Mouse (Mus musculus) left cerebral cortex, postnatal 10 days (tissue): ENCODE results near the gene Rab30. TPM values are rescaled to one million over a fixed set of nuclear protein-coding genes. Genes with fewer than 3 reads are reported as not detected.
"Not testable (repeated sequence)": the region's sequence is repeated elsewhere in the genome, so short reads cannot be mapped to it uniquely, and the experiment has no call there.

Source experiments
- DNase-seq, 2 experiments: peaks; one replicate each; pipeline ENCODE4 v3.0.0; 2021 to 2022; ENCODE audit warnings: low spot score in 2 of 2, mixed read lengths in 1 of 2; ENCODE audit errors: extremely low spot score in 1 of 2
- intact Hi-C: fragments of 180-260 bp; cut with DNase I; formaldehyde crosslinking; loops from one replicate; pipeline ENCODE4 v1.15.1; 2025
- total RNA-seq, 2 experiments: library from RNA; stranded (reverse); gene quantifications; 2 replicates each; pipeline ENCODE4 v1.2.3; 2021

Rab30 gene
- total RNA-seq = 10 to 100 TPM; 33.3 to 34.9 TPM

GRCm38 (mm10) chr7:92741152-92741860 lies at the start of gene Rab30:
Gene Rab30 (plus strand): TSS chr7:92741603.
- intact Hi-C loops = loop anchor here (5.0 kb wide), 3 partner anchors 36 to 86 kb away; partner anchors contain the start of gene Pcf11
- peak; percentile 95 to 98 for DNase-seq

DNA sequence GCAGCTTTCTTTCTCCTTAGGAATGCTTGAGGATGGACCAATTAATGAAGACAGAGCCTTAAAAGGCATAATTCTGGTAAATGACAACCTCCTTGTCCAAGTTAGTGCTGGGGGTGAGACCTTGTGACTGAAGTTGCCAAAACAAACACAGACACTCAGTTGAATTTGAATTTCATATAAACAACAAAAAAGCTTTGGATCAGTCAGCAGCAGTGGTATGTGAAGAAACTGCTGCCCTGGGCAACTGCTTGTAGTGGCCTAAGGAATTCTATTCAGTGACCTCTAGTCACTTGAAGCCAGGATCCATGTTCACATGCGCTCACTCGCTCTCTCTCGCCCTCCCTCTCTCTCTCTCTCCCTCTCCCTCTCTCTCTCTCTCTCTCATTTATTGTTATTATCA lies 45.0 kb upstream of the Rab30 start:
- no peak for DNase-seq
- intact Hi-C loops = no loop called here

- intact Hi-C loops = no loop called here
- DNase-seq = no peak
These were observed 42.6 kb upstream of the Rab30 start for GRCm38 (mm10) chr7:92698770-92699169.

DNA sequence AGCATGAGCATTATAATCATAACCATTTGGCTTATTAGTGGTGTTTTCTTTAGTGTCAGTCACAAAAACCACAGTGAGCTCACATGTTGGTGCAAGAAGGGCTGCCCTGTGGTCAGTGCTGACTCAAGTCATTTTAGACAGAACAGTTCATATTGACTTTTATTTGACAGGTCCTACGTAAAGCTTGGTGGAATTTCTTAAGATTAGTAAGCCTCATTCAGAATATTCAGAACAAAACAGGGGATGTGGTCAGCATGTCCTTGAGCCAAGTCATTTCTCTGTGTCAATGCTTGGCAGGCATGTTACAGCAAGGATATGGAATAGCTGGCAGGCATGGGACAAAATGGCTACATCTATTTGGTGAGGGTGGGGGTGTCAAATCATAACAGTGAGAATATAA lies 37.7 kb upstream of the Rab30 start:
- no peak for DNase-seq
- intact Hi-C loops = no loop called here

DNA sequence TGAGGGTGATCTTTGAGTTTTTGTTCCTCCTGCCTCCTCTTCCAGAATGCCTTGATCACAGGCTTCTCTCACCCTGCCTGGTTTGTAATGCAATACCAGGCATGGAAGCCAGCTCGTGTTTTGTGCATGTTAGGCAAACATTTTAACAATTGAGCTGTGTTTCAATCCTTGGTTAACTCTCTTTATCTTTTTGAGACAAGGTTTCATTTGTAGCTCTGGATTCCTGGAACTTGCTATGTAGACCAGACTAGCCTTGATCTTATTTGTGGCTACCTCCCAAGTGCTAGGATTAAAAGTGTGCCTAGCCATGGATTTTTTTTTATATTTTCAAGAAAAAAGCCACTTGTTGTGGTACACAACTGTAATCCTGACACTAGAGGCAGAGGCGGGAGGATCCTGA lies 35.9 kb upstream of the Rab30 start:
- no peak for DNase-seq
- intact Hi-C loops = no loop called here

DNA sequence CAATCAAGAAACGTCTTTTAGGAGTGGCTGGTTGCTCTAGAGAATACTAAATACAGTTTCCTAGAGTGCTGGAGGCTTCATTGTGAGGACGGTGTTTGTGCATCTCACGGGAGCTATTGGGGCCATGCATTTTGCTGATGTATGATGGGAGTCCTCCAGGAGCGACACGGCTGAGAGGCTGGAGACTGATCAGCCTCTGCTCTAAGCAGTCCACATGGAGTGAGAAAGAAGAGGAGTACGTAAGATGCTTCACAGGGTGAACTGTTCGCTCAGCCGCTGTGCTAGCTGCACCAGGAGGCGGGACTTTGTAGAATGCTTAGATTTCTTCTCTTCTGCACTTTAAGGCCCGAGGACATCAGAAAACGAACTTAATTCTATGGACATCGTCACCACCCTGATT lies 34.7 kb upstream of the Rab30 start:
- intact Hi-C loops = no loop called here
- no peak for DNase-seq

DNA sequence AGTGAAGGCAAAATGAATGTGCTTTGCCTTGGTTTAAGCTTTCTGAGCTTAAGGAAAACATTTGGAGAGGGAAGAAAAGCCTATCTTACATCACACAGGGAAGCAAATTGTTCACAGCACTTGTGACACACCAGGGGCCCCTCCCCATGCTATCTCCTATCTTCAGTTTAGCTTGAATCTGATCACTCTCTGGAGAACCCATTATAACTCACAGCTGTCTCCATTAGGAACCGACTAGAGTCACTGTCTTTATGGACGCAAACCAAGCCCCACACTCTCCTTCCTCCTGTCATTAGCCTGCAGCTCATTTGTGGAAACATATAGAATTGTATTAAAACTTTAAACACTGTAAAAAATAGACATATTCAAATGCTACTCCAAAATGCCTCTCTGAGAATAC lies 31.8 kb upstream of the Rab30 start:
- intact Hi-C loops = no loop called here
- DNase-seq = no peak

DNA sequence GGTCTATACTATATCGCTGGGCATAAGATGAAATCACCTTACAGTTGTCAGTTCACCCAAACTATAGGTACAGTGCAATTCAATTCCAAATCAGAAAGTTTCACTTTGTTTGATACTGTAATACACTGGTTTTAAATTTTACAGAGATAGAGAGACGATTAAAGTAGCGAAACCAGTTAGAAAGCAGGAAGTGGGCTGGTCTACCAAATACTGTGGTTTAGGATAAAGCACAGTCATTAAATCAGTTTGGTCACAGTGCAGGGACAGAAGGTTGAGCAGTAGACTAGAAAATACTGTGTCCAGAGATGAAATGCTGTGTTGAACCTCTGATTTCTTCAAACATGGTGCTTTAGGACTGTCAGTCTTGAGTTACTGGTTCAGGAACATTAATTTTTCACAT lies 29.8 kb upstream of the Rab30 start:
- no peak for DNase-seq
- intact Hi-C loops = no loop called here

- DNase-seq = no peak
- intact Hi-C loops = no loop called here
These were observed 26.3 kb upstream of the Rab30 start for GRCm38 (mm10) chr7:92715055-92715454.

- no peak for DNase-seq
- intact Hi-C loops = no loop called here
These were observed 21.1 kb upstream of the Rab30 start for GRCm38 (mm10) chr7:92720156-92720905.

- intact Hi-C loops = no loop called here
These were observed 17.7 kb upstream of the Rab30 start for GRCm38 (mm10) chr7:92723750-92724149.

DNA sequence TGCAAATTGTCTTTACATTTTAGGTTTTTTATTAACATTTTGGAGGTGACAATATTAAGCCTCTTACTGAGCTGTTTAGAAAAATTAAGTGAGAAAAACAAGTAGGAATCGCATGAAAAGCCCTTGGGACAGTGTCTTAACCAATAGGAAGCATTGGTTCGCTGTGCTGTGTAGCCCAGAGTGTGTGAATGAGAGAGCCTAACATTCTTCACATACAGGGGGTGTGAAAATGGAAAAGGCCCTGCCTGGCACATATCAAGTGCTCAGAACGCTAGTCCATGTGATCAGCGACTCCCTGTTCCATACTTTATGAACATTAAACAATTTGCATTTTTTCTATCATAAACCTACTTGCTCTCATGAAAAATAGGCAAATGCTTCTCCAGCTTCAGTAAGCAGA lies 17.1 kb upstream of the Rab30 start:
- intact Hi-C loops = no loop called here
- DNase-seq = no peak

More at GRCm38 (mm10) chr7:92723750-92724149, 17.7 kb upstream of the Rab30 start:
- no peak for DNase-seq

DNA sequence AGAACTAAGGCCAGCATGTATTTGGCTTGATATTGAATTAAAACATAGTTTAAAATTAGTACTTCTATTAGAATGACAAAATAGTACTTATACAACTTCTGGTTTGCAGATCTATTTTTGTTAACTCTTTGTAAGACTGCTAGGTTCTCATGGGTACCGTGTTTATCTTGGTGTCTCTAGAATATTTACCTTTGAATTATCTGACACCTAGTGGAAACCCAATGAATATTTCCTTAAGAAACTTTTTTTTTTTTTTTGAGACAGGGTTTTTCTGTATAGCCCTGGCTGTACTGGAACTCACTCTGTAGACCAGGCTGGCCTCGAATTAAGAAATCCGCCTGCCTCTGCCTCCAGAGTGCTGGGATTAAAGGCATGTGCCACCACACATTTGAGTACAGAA lies 11.8 kb upstream of the Rab30 start:
- intact Hi-C loops = not testable (repeated sequence)

DNA sequence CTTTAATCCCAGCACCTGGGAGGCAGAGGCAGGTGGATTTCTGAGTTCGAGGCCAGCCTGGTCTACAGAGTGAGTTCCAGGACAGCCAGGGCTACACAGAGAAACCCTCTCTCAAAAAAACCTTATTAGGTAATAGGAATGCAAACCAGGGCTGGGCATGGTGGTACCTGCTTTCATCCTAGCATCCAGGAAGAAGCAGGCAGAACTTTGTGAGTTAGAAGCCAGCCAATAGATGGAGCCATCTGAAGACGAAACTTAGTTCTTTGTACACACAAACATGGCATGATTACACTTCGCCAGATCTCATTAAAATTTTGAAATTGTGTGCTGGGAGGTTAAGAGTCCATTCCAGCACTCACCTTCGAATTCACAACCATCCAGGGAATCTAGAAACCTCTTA lies 10.9 kb upstream of the Rab30 start:
- intact Hi-C loops = loop anchor here (10.0 kb wide), 1 partner anchor 134 kb away; no protein-coding TSS in a partner anchor
- DNase-seq = no peak

More for the DNA sequence above, 11.8 kb upstream of the Rab30 start:
- DNase-seq = not testable (repeated sequence)

DNA sequence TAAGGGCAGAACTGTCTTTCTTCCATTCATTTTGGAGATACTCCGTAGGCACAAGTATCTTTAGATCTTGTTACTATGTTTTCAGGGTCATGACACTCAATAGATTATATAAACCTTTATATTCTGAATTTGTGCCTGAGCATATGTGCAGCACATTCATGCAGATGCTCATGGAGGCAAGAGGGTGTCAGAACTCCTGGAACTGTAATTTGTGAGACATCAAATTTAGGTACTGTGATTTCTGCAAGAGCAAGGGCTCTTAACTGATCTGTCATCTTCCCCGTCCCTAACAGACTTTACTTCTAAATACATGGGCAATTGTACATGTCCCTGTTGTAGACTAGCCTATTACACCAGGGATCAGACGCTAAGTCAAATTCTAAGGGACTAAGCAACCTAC lies 10.4 kb upstream of the Rab30 start:
- DNase-seq = no peak
- intact Hi-C loops = loop anchor here (10.0 kb wide), 1 partner anchor 134 kb away; no protein-coding TSS in a partner anchor

- intact Hi-C loops = loop anchor here (10.0 kb wide), 1 partner anchor 133 kb away; no protein-coding TSS in a partner anchor
- DNase-seq = no peak
These were observed 9.3 kb upstream of the Rab30 start for GRCm38 (mm10) chr7:92732136-92732535.

GRCm38 (mm10) chr7:92737560-92737959 lies 3.8 kb upstream of the Rab30 start:
- intact Hi-C loops = loop anchor here (10.0 kb wide), 1 partner anchor 127 kb away; no protein-coding TSS in a partner anchor
- no peak for DNase-seq

DNA sequence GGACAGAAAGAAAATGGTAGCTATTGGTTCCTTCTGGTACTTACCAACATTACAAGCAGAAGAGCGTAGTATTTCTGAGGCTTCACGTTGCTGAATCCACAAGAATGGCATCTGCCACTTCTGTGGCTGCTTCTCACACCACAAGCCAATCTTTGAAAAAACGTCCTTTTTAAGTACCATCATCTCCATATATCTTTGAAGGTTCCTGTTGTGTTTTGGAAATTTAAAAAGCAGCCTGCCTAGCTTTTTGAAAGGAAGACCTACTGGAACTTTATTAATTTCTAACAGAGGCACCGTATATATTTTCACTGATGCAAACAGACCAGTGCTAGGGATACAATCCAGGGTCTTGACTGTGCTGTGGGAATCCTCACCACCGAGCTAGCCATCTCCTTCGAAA lies 1.4 kb upstream of the Rab30 start:
- DNase-seq = no peak
- intact Hi-C loops = loop anchor here (5.0 to 10.0 kb wide), 4 partner anchors 37 to 125 kb away; partner anchors contain the start of gene Pcf11

DNA sequence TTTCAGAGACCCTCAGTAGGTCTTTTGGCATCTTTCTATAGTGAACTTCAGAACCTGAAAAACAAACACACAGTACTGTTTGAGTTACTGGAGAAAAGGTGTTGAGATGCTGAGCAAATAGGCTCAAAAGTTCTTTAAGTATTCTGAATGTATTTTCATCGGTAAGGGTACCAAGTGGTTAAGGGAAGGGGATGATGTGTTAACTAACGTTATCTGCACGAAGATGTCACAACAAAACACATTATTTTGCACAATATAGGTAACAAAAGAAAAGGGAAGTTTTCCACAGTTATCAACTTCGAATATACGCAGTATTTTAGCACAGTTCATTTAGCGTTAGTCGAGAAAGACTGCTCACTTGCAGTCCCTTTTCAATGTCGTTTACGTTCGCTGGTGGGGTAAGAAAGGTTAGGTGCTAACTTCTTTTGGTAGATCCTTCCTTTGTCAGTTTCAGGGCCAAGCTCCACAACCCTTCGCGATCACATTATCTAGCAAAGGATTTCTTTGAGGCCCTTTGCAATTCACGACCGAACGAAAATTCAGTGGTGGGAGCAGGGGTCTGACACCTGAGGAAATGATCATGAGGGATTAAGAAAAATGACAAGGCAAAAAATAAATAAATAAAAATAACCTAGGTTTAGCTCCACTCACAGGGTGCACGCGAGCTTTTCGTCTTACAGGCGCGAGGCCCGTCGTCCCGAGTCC lies 840 bp upstream of the Rab30 start:
- no peak for DNase-seq
- intact Hi-C loops = loop anchor here (5.0 kb wide), 3 partner anchors 37 to 87 kb away; partner anchors contain the start of gene Pcf11
